Mouse (Mus musculus) embryo, embryonic 11.5 days (tissue): ENCODE results near the gene Grm2.

ENCODE experiments used
- DNase-seq: peaks from one replicate; pipeline ENCODE4 v3.0.0-alpha.2; 2012; ENCODE audit warnings: low read depth, low spot score

Grm2 gene

GRCm38 (mm10) chr9:106655884-106656720 is at the start of gene Grm2:
Gene Grm2 (minus strand): TSS chr9:106656082.
- peak; percentile 66 for DNase-seq

GRCm38 (mm10) chr9:106692973-106693481 is 37.1 kb upstream of the Grm2 start:
- no peak for DNase-seq

- DNase-seq, result no peak
Measured at GRCm38 (mm10) chr9:106688834-106689233, 33.0 kb upstream of the Grm2 start.

GRCm38 (mm10) chr9:106686983-106687650 is 31.2 kb upstream of the Grm2 start:
- peak; percentile 74 for DNase-seq

- peak; percentile 69 for DNase-seq
Measured at GRCm38 (mm10) chr9:106685249-106686101, 29.6 kb upstream of the Grm2 start, which contains the start of gene Tex264. Gene Tex264 (minus strand): TSS chr9:106685927.

GRCm38 (mm10) chr9:106684918-106685248 is 29.0 kb upstream of the Grm2 start:
- DNase-seq, result no peak

GRCm38 (mm10) chr9:106684093-106684872 is 28.4 kb upstream of the Grm2 start:
- no peak for DNase-seq

- no peak for DNase-seq
Measured at GRCm38 (mm10) chr9:106681026-106681425, 25.1 kb upstream of the Grm2 start.

- no peak for DNase-seq
Measured at GRCm38 (mm10) chr9:106678242-106678641, 22.4 kb upstream of the Grm2 start.

GRCm38 (mm10) chr9:106677702-106678101 is 21.8 kb upstream of the Grm2 start:
- DNase-seq, result no peak

GRCm38 (mm10) chr9:106676571-106676970 is 20.7 kb upstream of the Grm2 start:
- DNase-seq, result no peak

GRCm38 (mm10) chr9:106675965-106676364 is 20.1 kb upstream of the Grm2 start:
- DNase-seq, result no peak

- peak; percentile 69 for DNase-seq
Measured at GRCm38 (mm10) chr9:106675480-106675879, 19.6 kb upstream of the Grm2 start.

GRCm38 (mm10) chr9:106673860-106674259 is 18.0 kb upstream of the Grm2 start:
- DNase-seq, result no peak

GRCm38 (mm10) chr9:106664856-106665255 is 9.0 kb upstream of the Grm2 start:
- DNase-seq, result no peak

- no peak for DNase-seq
Measured at GRCm38 (mm10) chr9:106664433-106664832, 8.6 kb upstream of the Grm2 start.

- DNase-seq, result no peak
Measured at GRCm38 (mm10) chr9:106663200-106663599, 7.3 kb upstream of the Grm2 start.

GRCm38 (mm10) chr9:106659935-106660334 is 4.1 kb upstream of the Grm2 start:
- no peak for DNase-seq

GRCm38 (mm10) chr9:106659441-106659840 is 3.6 kb upstream of the Grm2 start:
- no peak for DNase-seq

- DNase-seq, result no peak
Measured at GRCm38 (mm10) chr9:106657592-106657991, 1.7 kb upstream of the Grm2 start.

GRCm38 (mm10) chr9:106656820-106657219 is 938 bp upstream of the Grm2 start:
- DNase-seq, result no peak
